Mouse (Mus musculus) spleen, embryonic (tissue): ENCODE results near the gene Olfr551.
"Not testable (repeated sequence)": the region's sequence is repeated elsewhere in the genome, so short reads cannot be mapped to it uniquely, and the experiment has no call there.

Source experiments
- CTCF ChIA-PET: fragments of 350-600 bp; sonication (Branson Sonifier 250); formaldehyde crosslinking; loops from one replicate; lab custom pipeline; 2022; lab: Charles Lee

Gene Olfr551

DNA sequence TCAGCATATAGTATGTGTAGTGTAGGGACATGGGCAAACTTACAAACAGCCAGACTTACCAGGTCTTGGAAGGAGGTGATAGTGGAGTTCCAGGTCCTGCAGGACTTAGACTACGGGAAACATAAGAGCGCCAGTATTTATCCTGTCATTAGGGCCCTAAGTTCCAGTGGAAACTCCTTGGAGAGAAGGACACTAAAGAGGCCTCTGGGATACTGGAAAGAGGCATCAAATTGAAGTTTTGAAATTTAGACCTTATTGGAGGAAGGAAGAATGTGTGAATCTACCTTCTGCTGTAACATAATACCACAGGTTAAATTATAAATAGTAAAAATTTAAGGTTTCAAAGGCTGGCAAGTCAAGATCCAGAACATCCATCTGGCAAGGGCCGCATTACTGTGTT lies at the start of gene Olfr551:
Olfr551 (minus strand) TSS at position 101 of the 400 bp plus-strand sequence.
- CTCF ChIA-PET = no interaction called here

- CTCF ChIA-PET = no interaction called here
These were observed 46.4 kb upstream of the Olfr551 start, which contains the start of gene Olfr554 for GRCm38 (mm10) chr7:102638132-102638531. Olfr554 (plus strand) TSS chr7:102638432.

DNA sequence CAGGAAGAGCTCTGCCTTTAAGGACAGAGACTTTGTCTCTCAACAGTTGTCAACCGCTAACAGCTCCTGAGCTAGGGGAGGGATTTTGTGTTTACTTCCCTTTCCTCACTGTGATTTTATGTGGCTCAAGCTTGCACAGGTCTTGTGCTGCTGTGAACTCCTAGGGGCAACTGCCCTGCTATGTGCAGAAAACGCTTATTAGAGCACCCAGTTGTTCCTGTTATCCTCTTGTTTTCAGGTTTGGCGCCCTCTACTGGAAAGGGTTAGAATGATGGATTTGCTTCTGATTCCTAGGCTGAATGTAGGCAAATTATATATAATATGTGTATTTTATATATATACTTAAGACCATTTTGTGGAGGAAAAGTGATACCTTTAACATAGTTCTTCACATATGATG lies 45.0 kb upstream of the Olfr551 start:
- CTCF ChIA-PET = interaction anchor here (0.6 kb wide), 1 partner anchor 79 kb away, joined by 9 read pairs; no protein-coding TSS in a partner anchor

- CTCF ChIA-PET = not testable (repeated sequence)
These were observed 28.7 kb upstream of the Olfr551 start for GRCm38 (mm10) chr7:102620368-102620767.

DNA sequence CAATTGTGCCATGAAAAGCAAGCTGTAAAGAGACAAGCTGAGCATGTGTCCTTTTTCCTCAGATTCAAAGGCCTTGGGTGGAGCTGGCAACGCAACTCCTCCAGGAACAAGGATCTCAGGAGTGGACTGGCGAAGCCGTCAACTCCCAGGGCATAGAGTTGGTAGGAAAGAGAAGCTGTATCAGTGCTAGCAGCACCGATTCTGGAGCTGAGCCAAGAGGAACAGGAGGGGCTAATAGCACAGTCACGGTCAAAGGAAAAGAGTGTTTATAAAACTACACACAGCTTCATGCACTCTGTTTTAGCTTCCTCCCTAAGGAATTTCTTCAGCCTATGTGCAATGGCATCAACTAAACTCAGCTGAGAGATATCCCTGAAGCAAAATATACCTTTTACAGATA lies 27.9 kb upstream of the Olfr551 start:
- CTCF ChIA-PET = no interaction called here

DNA sequence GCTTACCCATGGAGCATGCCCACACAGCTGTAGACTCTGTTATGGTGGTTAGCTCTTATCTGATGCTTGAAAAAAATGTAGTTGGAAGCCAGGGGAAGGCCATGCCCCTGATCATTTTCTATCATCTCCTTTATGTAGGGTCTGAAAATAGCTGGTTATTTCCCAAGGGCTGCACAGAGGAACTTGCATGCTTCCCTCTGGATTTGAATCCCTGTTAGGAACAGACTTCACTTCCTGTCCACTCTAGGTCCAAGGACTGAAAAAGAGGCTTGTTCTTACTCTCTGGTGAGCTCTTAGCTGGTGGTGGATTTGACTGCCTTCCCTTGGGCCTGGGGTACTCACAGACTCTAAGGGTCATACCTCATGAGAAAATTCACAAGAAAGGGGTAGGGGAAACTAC lies 26.4 kb upstream of the Olfr551 start, which contains the start of gene Olfr553:
Olfr553 (minus strand) TSS at position 101 of the 400 bp plus-strand sequence.
- CTCF ChIA-PET = no interaction called here

GRCm38 (mm10) chr7:102597378-102598031 lies 5.8 kb upstream of the Olfr551 start, which contains the start of gene Olfr552:
Olfr552 (plus strand) TSS chr7:102597770.
- CTCF ChIA-PET = no interaction called here

GRCm38 (mm10) chr7:102575998-102576397 lies 15.7 kb downstream of the Olfr551 start:
- CTCF ChIA-PET = no interaction called here

GRCm38 (mm10) chr7:102573174-102573830 lies 18.4 kb downstream of the Olfr551 start:
- CTCF ChIA-PET = no interaction called here

DNA sequence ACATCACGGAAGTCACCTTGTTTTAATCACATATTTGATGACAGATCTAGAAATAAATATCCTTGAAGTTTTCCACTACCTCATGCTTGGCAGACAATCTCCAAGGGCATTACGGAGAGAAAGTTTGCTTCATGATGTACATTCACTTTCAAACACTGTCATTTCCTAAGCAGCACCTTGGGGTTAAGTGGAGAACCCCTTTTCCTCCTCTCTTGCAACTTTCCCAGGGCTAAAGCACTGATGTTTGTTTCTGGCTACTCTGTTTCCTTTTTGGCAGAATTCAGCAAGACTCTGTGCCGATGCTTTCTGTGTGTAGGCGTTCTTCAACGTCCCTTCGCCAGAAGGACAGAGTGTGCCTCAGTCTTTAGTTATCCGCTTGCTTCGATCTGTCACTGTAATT lies 20.5 kb downstream of the Olfr551 start, which contains the start of gene Olfr550:
Olfr550 (plus strand) TSS at position 301 of the 400 bp plus-strand sequence.
- CTCF ChIA-PET = interaction anchor here (0.6 kb wide), 1 partner anchor 42 kb away, joined by 6 read pairs; no protein-coding TSS in a partner anchor

DNA sequence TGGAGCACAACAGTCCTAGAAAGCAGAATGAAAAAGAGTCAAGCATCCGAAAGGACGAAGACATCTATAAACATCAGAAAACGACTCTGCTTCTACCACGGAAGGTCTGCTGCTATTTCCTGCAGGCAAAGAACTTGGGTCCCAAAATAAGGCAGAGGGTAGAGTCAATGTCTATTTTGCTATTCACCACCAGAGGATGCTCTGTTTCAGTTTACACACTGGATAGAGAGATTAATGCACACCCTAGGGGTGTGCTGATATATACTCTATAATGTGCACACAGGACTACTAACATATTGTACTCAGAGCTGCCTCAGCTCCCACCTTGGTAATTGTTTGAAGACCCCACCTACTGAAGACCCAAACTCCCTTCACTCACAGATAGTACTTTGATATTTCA lies 25.5 kb downstream of the Olfr551 start:
- CTCF ChIA-PET = no interaction called here

- CTCF ChIA-PET = interaction anchor here (0.6 kb wide), 1 partner anchor 633 kb away, joined by 3 read pairs; no protein-coding TSS in a partner anchor
These were observed 26.4 kb downstream of the Olfr551 start, which contains the start of gene Trim21 for GRCm38 (mm10) chr7:102564999-102565997. Trim21 (minus strand) TSS chr7:102565486.

DNA sequence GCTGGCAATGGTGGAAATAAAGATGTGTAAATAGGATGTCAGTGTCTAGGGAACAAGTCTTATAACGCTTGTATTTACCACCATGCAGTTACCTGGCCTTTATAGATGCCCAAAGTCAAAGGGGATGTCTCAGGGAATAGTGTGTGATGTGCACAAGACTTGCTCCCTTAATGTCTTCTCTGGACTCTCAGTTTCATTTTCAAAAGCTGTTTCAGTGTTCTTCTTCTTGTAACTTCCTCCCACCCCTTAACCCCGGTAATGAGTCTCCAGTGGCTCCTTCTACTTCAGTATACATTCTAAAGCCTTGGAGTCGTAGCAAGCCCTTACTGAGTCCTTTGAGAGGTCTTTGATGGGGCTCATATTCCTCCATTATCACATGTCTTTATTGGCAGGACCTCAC lies 38.4 kb downstream of the Olfr551 start:
- CTCF ChIA-PET = no interaction called here

DNA sequence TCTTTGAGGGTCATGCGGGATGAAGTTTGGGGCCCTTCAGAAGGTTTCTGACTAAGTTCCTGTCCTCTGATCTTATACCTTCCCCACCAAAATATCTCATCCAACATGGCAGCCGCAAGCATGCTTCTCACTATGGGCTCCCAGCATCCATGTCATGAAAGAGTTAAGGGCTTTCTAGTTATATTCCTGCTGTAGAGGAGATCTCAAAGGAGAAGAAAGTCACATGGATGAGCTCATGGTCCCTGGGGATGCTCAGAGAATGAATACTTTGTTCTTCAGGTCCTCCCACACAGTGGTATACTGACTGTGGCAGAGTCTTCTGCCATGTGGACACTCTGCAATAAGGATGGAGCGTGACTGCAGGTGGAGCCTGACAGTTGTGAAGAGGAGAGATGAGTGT lies 42.1 kb downstream of the Olfr551 start, which contains the start of gene Olfr549:
Olfr549 (plus strand) TSS at position 301 of the 400 bp plus-strand sequence.
- CTCF ChIA-PET = no interaction called here

- CTCF ChIA-PET = interaction anchor here (1.5 kb wide), 1 partner anchor 28 kb away, joined by 3 read pairs; no protein-coding TSS in a partner anchor
These were observed 50.4 kb downstream of the Olfr551 start for GRCm38 (mm10) chr7:102541251-102541650.

GRCm38 (mm10) chr7:102540596-102540995 lies 51.1 kb downstream of the Olfr551 start, which contains the start of gene Olfr548-ps1:
Olfr548-ps1 (plus strand) TSS chr7:102540896.
- CTCF ChIA-PET = no interaction called here

GRCm38 (mm10) chr7:102534449-102534848 lies 57.2 kb downstream of the Olfr551 start, which contains the start of gene Olfr547:
Olfr547 (plus strand) TSS chr7:102534749.
- CTCF ChIA-PET = no interaction called here
